ENCODE assay signal across 8 mouse cellular contexts in genomic region chrX:167381583-167382046, GRCm38 (mm10). TPM values are rescaled to one million over a fixed set of nuclear protein-coding genes. Genes with fewer than 3 reads are reported as not detected.
A peak's percentile ranks its signal among the peaks of the same experiment; 100 is the strongest.
DNase-seq lines count a peak whose midpoint lies in the region; ATAC-seq and TF ChIP-seq lines count a peak whose summit lies in the region.

No protein-coding gene starts in this region.

- no peak overlapping the region for H3K27ac ChIP-seq in cerebellum, adult 2 months (ENCODE audit: insufficient read depth, low read length)
- no peak overlapping the region for H3K27ac ChIP-seq in embryonic facial prominence, embryonic 12.5 days
- H3K27ac ChIP-seq in intestine, postnatal 0 days (ENCODE audit: low read depth, low read length) = no peak overlapping the region
- H3K27ac ChIP-seq in liver, postnatal 0 days (ENCODE audit: low read depth) = no peak overlapping the region
- H3K27ac ChIP-seq in small intestine, adult 2 months (ENCODE audit: insufficient read depth, low read depth, low read length) = no peak overlapping the region

- H3K9me3 ChIP-seq in embryonic facial prominence, embryonic 12.5 days = no peaks in the 10 kb centered on the region
- no peaks in the 10 kb centered on the region for H3K9me3 ChIP-seq in intestine, postnatal 0 days (ENCODE audit: control insufficient read depth)
- no peaks in the 10 kb centered on the region for H3K9me3 ChIP-seq in liver, postnatal 0 days (ENCODE audit: low read length)

- no peak for ATAC-seq in embryonic facial prominence, embryonic 12.5 days (ENCODE audit: insufficient number of reproducible peaks, insufficient read depth, low FRiP score, low TSS enrichment)
- peak; percentile 28; the same call in 1 of the 2 replicates for ATAC-seq in intestine, postnatal 0 days
- peak; percentile 18; the same call in 1 of the 2 replicates for ATAC-seq in liver, postnatal 0 days

- no peaks in the 10 kb centered on the region for H3K36me3 ChIP-seq in embryonic facial prominence, embryonic 12.5 days
- H3K36me3 ChIP-seq in intestine, postnatal 0 days (ENCODE audit: control insufficient read depth, insufficient read depth) = no peaks in the 10 kb centered on the region
- no peaks in the 10 kb centered on the region for H3K36me3 ChIP-seq in liver, postnatal 0 days (replicated peaks; ENCODE audit: insufficient read depth, low read length)
- H3K36me3 ChIP-seq in small intestine, adult 2 months (ENCODE audit: control insufficient read depth, insufficient read depth, low read length) = no peaks in the 10 kb centered on the region

- no peak for TF ChIP-seq CTCF in cerebellum, adult 2 months (IDR thresholded peaks at IDR 0.05; ENCODE audit: borderline replicate concordance, insufficient read depth, low read depth, low read length)
- no peak for TF ChIP-seq CTCF in intestine, postnatal 0 days (IDR thresholded peaks at IDR 0.05; ENCODE audit: low read depth)
- TF ChIP-seq CTCF in liver, postnatal 0 days (IDR thresholded peaks at IDR 0.05; ENCODE audit: low read depth) = no peak
- no peak for TF ChIP-seq CTCF in small intestine, adult 2 months (IDR thresholded peaks at IDR 0.05; ENCODE audit: extremely low read depth, insufficient read length, insufficient replicate concordance, low read depth, low read length)

- TF ChIP-seq POLR2A in cerebellum, adult 2 months (IDR thresholded peaks at IDR 0.05; ENCODE audit: borderline replicate concordance, insufficient read depth, low read length) = no peak
- TF ChIP-seq POLR2A in small intestine, adult 2 months (IDR thresholded peaks at IDR 0.05; ENCODE audit: low read depth, low read length) = no peak

- H3K27me3 ChIP-seq in cerebellum, adult 2 months (ENCODE audit: control insufficient read depth, insufficient read depth, low read length) = no peaks in the 10 kb centered on the region
- H3K27me3 ChIP-seq in embryonic facial prominence, embryonic 12.5 days = peaks cover 16% of the 10 kb centered on the region; the same call in 1 of the 2 replicates
- H3K27me3 ChIP-seq in intestine, postnatal 0 days (replicated peaks; ENCODE audit: control insufficient read depth, insufficient read depth, low read length) = no peaks in the 10 kb centered on the region; the same call in 1 of the 2 replicates
- no peaks in the 10 kb centered on the region for H3K27me3 ChIP-seq in liver, postnatal 0 days (ENCODE audit: insufficient read depth, low read length)
- H3K27me3 ChIP-seq in small intestine, adult 2 months (ENCODE audit: control insufficient read depth, insufficient read depth, low read length) = no peaks in the 10 kb centered on the region

- peak in 1 of 2 experiments; percentile 6 for DNase-seq in cerebellum, adult 2 months
- DNase-seq in cerebellum, adult 11-12 months = no peak
- peak; percentile 30 for DNase-seq in 3T3-L1 (ENCODE audit: low read depth, low spot score)
- DNase-seq in liver, postnatal 0 days = no peak
- DNase-seq in thymus, postnatal 36 days = no peak

- H3K9ac ChIP-seq in embryonic facial prominence, embryonic 12.5 days = peak overlapping the region; percentile 60; the same call in 1 of the 2 replicates
- H3K9ac ChIP-seq in intestine, postnatal 0 days (ENCODE audit: low read depth, low read length) = peak overlapping the region; percentile 40
- H3K9ac ChIP-seq in liver, postnatal 0 days (replicated peaks) = peak overlapping the region; percentile 50; the same call in 1 of the 2 replicates

- WGBS in cerebellum, adult 2 months = 5% methylated on average over 18 of the region's 18 CpGs
- 16% methylated on average over 18 of the region's 18 CpGs for WGBS in embryonic facial prominence, embryonic 12.5 days
- 24% methylated on average over 18 of the region's 18 CpGs for WGBS in intestine, postnatal 0 days
- WGBS in liver, postnatal 0 days (ENCODE audit: insufficient replicate concordance) = 15% methylated on average over 18 of the region's 18 CpGs
- WGBS in small intestine, adult 2 months = 19% methylated on average over 18 of the region's 18 CpGs

- peak overlapping the region; percentile 64 for H3K4me2 ChIP-seq in embryonic facial prominence, embryonic 12.5 days (replicated peaks)
- peak overlapping the region; percentile 78 for H3K4me2 ChIP-seq in intestine, postnatal 0 days (replicated peaks; ENCODE audit: low read depth)
- H3K4me2 ChIP-seq in liver, postnatal 0 days (ENCODE audit: low read depth, low read length) = peak overlapping the region; percentile 81

- no peaks in the 10 kb centered on the region for H3K4me1 ChIP-seq in cerebellum, adult 2 months (ENCODE audit: control insufficient read depth, insufficient read depth, low read length)
- no peaks in the 10 kb centered on the region for H3K4me1 ChIP-seq in embryonic facial prominence, embryonic 12.5 days
- no peaks in the 10 kb centered on the region for H3K4me1 ChIP-seq in intestine, postnatal 0 days (replicated peaks; ENCODE audit: control insufficient read depth, insufficient read depth, low read length)
- no peaks in the 10 kb centered on the region for H3K4me1 ChIP-seq in liver, postnatal 0 days (ENCODE audit: insufficient read depth)
- H3K4me1 ChIP-seq in small intestine, adult 2 months (ENCODE audit: control insufficient read depth, insufficient read depth, insufficient read length, low read length) = peaks cover 4% of the 10 kb centered on the region; the same call in 1 of the 2 replicates

- no peak for TF ChIP-seq EP300 in liver, postnatal 0 days (IDR thresholded peaks at IDR 0.05; ENCODE audit: low read depth)

- peak overlapping the region; percentile 52 for H3K4me3 ChIP-seq in cerebellum, adult 2 months (replicated peaks; ENCODE audit: insufficient read depth, low read depth, low read length)
- H3K4me3 ChIP-seq in embryonic facial prominence, embryonic 12.5 days = peak overlapping the region; percentile 53
- H3K4me3 ChIP-seq in intestine, postnatal 0 days (ENCODE audit: low read depth, low read length) = peak overlapping the region; percentile 54
- peak overlapping the region; percentile 57 for H3K4me3 ChIP-seq in liver, postnatal 0 days (ENCODE audit: low read depth, low read length)
- H3K4me3 ChIP-seq in small intestine, adult 2 months (ENCODE audit: low read depth, low read length) = peak overlapping the region; percentile 99

RNA-seq across cellular contexts. Expression of gene Prps2, which starts 0.9 kb away (rescaled TPM):
- 11.2 and 11.4 TPM in 2 replicates for polyA plus RNA-seq in cerebellum, adult 2 months (2012; rRNA removed)
- 14.9 and 16.4 TPM in 2 replicates for polyA plus RNA-seq in embryonic facial prominence, embryonic 12.5 days (2016; fragmentation: Nextera tagmentation; extraction: Ambion mirVana)
- 10.1 and 10.2 TPM in 2 replicates for polyA plus RNA-seq in intestine, postnatal 0 days (2015; fragmentation: Nextera tagmentation; extraction: Ambion mirVana)
- polyA plus RNA-seq in liver, postnatal 0 days (2015; fragmentation: Nextera tagmentation; extraction: Ambion mirVana) = 3.9 and 4.0 TPM in 2 replicates
- 8.3 and 12.8 TPM in 2 replicates for polyA plus RNA-seq in small intestine, adult 2 months (2012; rRNA removed)

RNA-seq across cellular contexts. Expression of gene Tlr7, which starts 51.3 kb away (rescaled TPM):
- polyA plus RNA-seq in cerebellum, adult 2 months (2012; rRNA removed) = 0.29 and 0.34 TPM in 2 replicates
- 0.47 and 0.73 TPM in 2 replicates for polyA plus RNA-seq in embryonic facial prominence, embryonic 12.5 days (2016; fragmentation: Nextera tagmentation; extraction: Ambion mirVana)
- 0.84 and 1.3 TPM in 2 replicates for polyA plus RNA-seq in intestine, postnatal 0 days (2015; fragmentation: Nextera tagmentation; extraction: Ambion mirVana)
- polyA plus RNA-seq in liver, postnatal 0 days (2015; fragmentation: Nextera tagmentation; extraction: Ambion mirVana) = 1.0 and 2.3 TPM in 2 replicates
- 0.04 and 0.06 TPM in 2 replicates for polyA plus RNA-seq in small intestine, adult 2 months (2012; rRNA removed)
